8 mouse cellular contexts compared by ENCODE assay signal in the genomic region with DNA sequence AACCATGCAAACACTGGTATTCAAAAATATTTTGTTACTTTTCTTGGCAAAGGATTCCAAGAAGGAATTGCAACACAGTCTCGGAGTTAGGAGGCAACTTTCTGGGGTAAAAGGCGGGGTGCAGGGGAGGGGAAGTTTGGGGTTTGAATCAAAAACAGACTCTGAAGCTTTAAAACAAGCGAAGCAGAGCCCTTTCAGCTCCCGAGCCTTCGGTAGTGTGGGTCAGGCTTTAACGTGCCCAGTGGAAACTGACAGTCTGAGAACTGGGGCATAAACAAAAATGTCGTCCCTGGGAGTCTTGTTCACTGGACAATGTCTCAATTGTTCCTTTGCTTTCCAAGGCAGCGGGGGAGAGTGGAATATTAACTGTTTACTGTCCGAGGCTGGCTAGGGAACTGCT.
A peak's percentile ranks its signal among the peaks of the same experiment; 100 is the strongest.
DNase-seq lines count a peak whose midpoint lies in the region; ATAC-seq and TF ChIP-seq lines count a peak whose summit lies in the region.

No protein-coding gene starts in this region.

- peaks cover 10% of the 10 kb centered on the region; the same call in 1 of the 2 replicates for H3K36me3 ChIP-seq in heart, adult 2 months (ENCODE audit: control insufficient read depth, insufficient read depth, low read length)
- no peaks in the 10 kb centered on the region for H3K36me3 ChIP-seq in forebrain, embryonic 15.5 days
- H3K36me3 ChIP-seq in limb, embryonic 13.5 days = peaks cover 7% of the 10 kb centered on the region
- H3K36me3 ChIP-seq in neural tube, embryonic 13.5 days = no peaks in the 10 kb centered on the region

- no peak overlapping the region for H3K9ac ChIP-seq in heart, adult 2 months (ENCODE audit: low read depth, low read length)
- 0 out of 2 replicates have a peak overlapping the region, but pooled peaks have one; percentile 5 for H3K9ac ChIP-seq in forebrain, embryonic 15.5 days (replicated peaks)
- 0 out of 2 replicates have a peak overlapping the region, but pooled peaks have one; percentile 0 for H3K9ac ChIP-seq in limb, embryonic 13.5 days
- no peak overlapping the region for H3K9ac ChIP-seq in neural tube, embryonic 13.5 days

- H3K9me3 ChIP-seq in forebrain, embryonic 15.5 days = no peaks in the 10 kb centered on the region
- peaks cover 7% of the 10 kb centered on the region for H3K9me3 ChIP-seq in limb, embryonic 13.5 days
- H3K9me3 ChIP-seq in neural tube, embryonic 13.5 days = no peaks in the 10 kb centered on the region

- no peak overlapping the region for H3K4me3 ChIP-seq in heart, adult 2 months
- H3K4me3 ChIP-seq in forebrain, embryonic 15.5 days = no peak overlapping the region
- no peak overlapping the region for H3K4me3 ChIP-seq in limb, embryonic 13.5 days
- H3K4me3 ChIP-seq in neural tube, embryonic 13.5 days = no peak overlapping the region

- no peak for TF ChIP-seq EP300 in heart, adult 2 months (IDR thresholded peaks at IDR 0.05; ENCODE audit: insufficient read depth, low read depth, low read length)

- H3K4me2 ChIP-seq in forebrain, embryonic 15.5 days (replicated peaks) = peak overlapping the region; percentile 14; the same call in 1 of the 2 replicates
- H3K4me2 ChIP-seq in limb, embryonic 13.5 days (replicated peaks) = peak overlapping the region; percentile 37; the same call in 1 of the 2 replicates
- H3K4me2 ChIP-seq in neural tube, embryonic 13.5 days = peak overlapping the region; percentile 30

- peaks cover 12% of the 10 kb centered on the region for H3K4me1 ChIP-seq in heart, adult 2 months (ENCODE audit: control insufficient read depth, insufficient read depth, low read length)
- peaks cover 23% of the 10 kb centered on the region for H3K4me1 ChIP-seq in forebrain, embryonic 15.5 days
- peaks cover 65% of the 10 kb centered on the region for H3K4me1 ChIP-seq in limb, embryonic 13.5 days
- peaks cover 55% of the 10 kb centered on the region for H3K4me1 ChIP-seq in neural tube, embryonic 13.5 days (replicated peaks)

- H3K27me3 ChIP-seq in heart, adult 2 months (ENCODE audit: control insufficient read depth, insufficient read depth, low read length) = no peaks in the 10 kb centered on the region
- H3K27me3 ChIP-seq in forebrain, embryonic 15.5 days = no peaks in the 10 kb centered on the region
- H3K27me3 ChIP-seq in limb, embryonic 13.5 days = no peaks in the 10 kb centered on the region
- no peaks in the 10 kb centered on the region for H3K27me3 ChIP-seq in neural tube, embryonic 13.5 days

- 0 out of 2 replicates have a peak, but pooled peaks have one; percentile 38 for ATAC-seq in forebrain, embryonic 15.5 days (replicated peaks)
- peak; percentile 38; the same call in 1 of the 2 replicates for ATAC-seq in limb, embryonic 13.5 days (ENCODE audit: low FRiP score, low read depth)
- peak; percentile 77; the same call in 1 of the 2 replicates for ATAC-seq in neural tube, embryonic 13.5 days (ENCODE audit: low read depth)
- ATAC-seq in erythroid progenitor cell, adult 5-6 weeks (replicated peaks; ENCODE audit: low FRiP score, poor library complexity, severe bottlenecking) = no peak
- no peak for ATAC-seq in inflammation-experienced regulatory T-cells, adult 6 months

- H3K27ac ChIP-seq in heart, adult 2 months = peak overlapping the region; percentile 73
- H3K27ac ChIP-seq in forebrain, embryonic 15.5 days (replicated peaks) = peak overlapping the region; percentile 65
- H3K27ac ChIP-seq in limb, embryonic 13.5 days = peak overlapping the region; percentile 72
- H3K27ac ChIP-seq in neural tube, embryonic 13.5 days (replicated peaks) = peak overlapping the region; percentile 61

- intact Hi-C loops in heart, adult 2 months (cut with DNase I) = loop anchor here (5.0 kb wide), 2 partner anchors 34 to 46 kb away; no protein-coding TSS in a partner anchor

- 0 out of 2 replicates have a peak, but pooled peaks have one; percentile 19 for TF ChIP-seq POLR2A in heart, adult 2 months (IDR thresholded peaks at IDR 0.05; ENCODE audit: insufficient read depth, low read depth, low read length)

- no peaks in the 10 kb centered on the region; the same call in none of the 2 replicates for H3K79me2 ChIP-seq in heart, adult 2 months (replicated peaks; ENCODE audit: control insufficient read depth, insufficient read depth, low read length)

- TF ChIP-seq CTCF in heart, adult 2 months (IDR thresholded peaks at IDR 0.05) = no peak

- 43% methylated on average over 9 of the region's 9 CpGs for WGBS in heart, adult 2 months
- 4% methylated on average over 9 of the region's 9 CpGs for WGBS in forebrain, embryonic 15.5 days
- 12% methylated on average over 9 of the region's 9 CpGs for WGBS in limb, embryonic 13.5 days
- WGBS in neural tube, embryonic 13.5 days = 4% methylated on average over 9 of the region's 9 CpGs

- DNase-seq in heart, adult 2 months = peak; percentile 44 to 57
- DNase-seq in heart, postnatal 4 days = no peak
- peak; percentile 95 for DNase-seq in adipocyte (ENCODE audit: low spot score)

Comparison
In these comparisons a context has a peak if more than half of its experiments do, and no peak if none do; other contexts are left out.
1. H3K9ac ChIP-seq: peak in forebrain, embryonic 15.5 days (single experiment) and limb, embryonic 13.5 days (single experiment); none in heart, adult 2 months (single experiment) and neural tube, embryonic 13.5 days (single experiment).
2. ATAC-seq: peak in forebrain, embryonic 15.5 days (single experiment), limb, embryonic 13.5 days (single experiment) and neural tube, embryonic 13.5 days (single experiment); none in erythroid progenitor cell, adult 5-6 weeks (single experiment) and inflammation-experienced regulatory T-cells, adult 6 months (single experiment).
3. Peak in every context shown above with its lines, with median percentiles within 50 percentile points of each other: H3K27ac ChIP-seq and H3K4me2 ChIP-seq.